Mouse (Mus musculus) ES-E14 (cell line): ENCODE measurements around the gene Elob. TPM values are rescaled to one million over a fixed set of nuclear protein-coding genes. Genes with fewer than 3 reads are reported as not detected.
A peak's percentile ranks its signal among the peaks of the same experiment; 100 is the strongest.

ENCODE experiments used
- DNase-seq: peaks from one replicate; pipeline ENCODE4 v3.0.0-alpha.2; 2013; ENCODE audit warnings: low read depth, low spot score
- H3K27ac ChIP-seq: 2 replicates; pipeline ENCODE4 v1.5.1; 2012; ENCODE audit warnings: low read depth, mild to moderate bottlenecking, low read length, moderate library complexity, mixed read lengths; ENCODE audit not compliant: poor library complexity, insufficient read depth, severe bottlenecking
- H3K36me3 ChIP-seq: 2 replicates; pipeline ENCODE4 v1.6.1; 2012; ENCODE audit warnings: mild to moderate bottlenecking, low read length, moderate library complexity, mixed read lengths; ENCODE audit not compliant: control insufficient read depth, poor library complexity, insufficient read depth, severe bottlenecking
- H3K4me1 ChIP-seq, 2 experiments: fragments of 150-350 bp in 1 of 2; sonication (generic) in 1 of 2; 2 replicates each; pipeline ENCODE4 v1.6.1; 2012; ENCODE audit warnings: low read length in 2 of 2, mild to moderate bottlenecking in 1 of 2, mixed read lengths in 1 of 2; ENCODE audit not compliant: control insufficient read depth in 2 of 2, insufficient read depth in 2 of 2, poor library complexity in 1 of 2
- H3K4me3 ChIP-seq, 2 experiments: fragments of 150-350 bp in 1 of 2; sonication (generic) in 1 of 2; 2 replicates each; pipeline ENCODE4 v1.5.1; 2012; ENCODE audit warnings: low read length in 2 of 2, low read depth in 1 of 2, mild to moderate bottlenecking in 1 of 2, mixed read lengths in 1 of 2; ENCODE audit not compliant: insufficient read depth in 1 of 2, poor library complexity in 1 of 2, severe bottlenecking in 1 of 2
- H3K9ac ChIP-seq: 2 replicates; pipeline ENCODE4 v1.6.1; 2012; ENCODE audit warnings: low read depth, mild to moderate bottlenecking, low read length, mixed read lengths; ENCODE audit not compliant: poor library complexity, insufficient read depth, severe bottlenecking
- H3K9me3 ChIP-seq: fragments of 150-350 bp; sonication (generic); 2 replicates; pipeline ENCODE4 v1.6.1; 2012; ENCODE audit warnings: low read depth, mild to moderate bottlenecking, low read length; ENCODE audit not compliant: control insufficient read depth, insufficient read depth
- CHD2 ChIP-seq: IDR thresholded peaks from 2 replicates; pipeline ENCODE4 v1.6.1; 2014; ENCODE audit warnings: mild to moderate bottlenecking, low read depth, low read length, inconsistent platforms
- HCFC1 ChIP-seq: IDR thresholded peaks from 2 replicates; pipeline ENCODE4 v1.6.1; 2012; ENCODE audit warnings: low read length, inconsistent platforms, borderline replicate concordance; ENCODE audit not compliant: insufficient read depth
- MAFK ChIP-seq: IDR thresholded peaks from 2 replicates; pipeline ENCODE4 v1.6.1; 2014; ENCODE audit warnings: mild to moderate bottlenecking, low read depth, low read length, inconsistent platforms; ENCODE audit not compliant: insufficient read depth
- ZC3H11A ChIP-seq: IDR thresholded peaks from 2 replicates; pipeline ENCODE4 v1.6.1; 2012; ENCODE audit warnings: low read depth, mild to moderate bottlenecking, inconsistent platforms, low read length, borderline replicate concordance
- ZNF384 ChIP-seq: IDR thresholded peaks from 2 replicates; pipeline ENCODE4 v1.6.1; 2012; ENCODE audit warnings: low read depth, low read length, inconsistent platforms
- in situ Hi-C, 2 experiments: fragments of 600-800 bp; cut with MboI; formaldehyde crosslinking; loops; one replicate each; pipeline ENCODE4 v1.15.1; 2025; ENCODE audit warnings: low sequenced_read_pairs in 2 of 2, inconsistent platforms in 1 of 2; ENCODE audit not compliant: unreplicated experiment in 2 of 2
- total RNA-seq: library from RNA; depleted of rRNA; stranded (reverse); fragments of 300-350 nt; gene quantifications from 2 replicates; pipeline ENCODE4 v1.2.3, GENCODE M21; 2012

Elob gene
- total RNA-seq, 1 experiment = 726 TPM

DNA sequence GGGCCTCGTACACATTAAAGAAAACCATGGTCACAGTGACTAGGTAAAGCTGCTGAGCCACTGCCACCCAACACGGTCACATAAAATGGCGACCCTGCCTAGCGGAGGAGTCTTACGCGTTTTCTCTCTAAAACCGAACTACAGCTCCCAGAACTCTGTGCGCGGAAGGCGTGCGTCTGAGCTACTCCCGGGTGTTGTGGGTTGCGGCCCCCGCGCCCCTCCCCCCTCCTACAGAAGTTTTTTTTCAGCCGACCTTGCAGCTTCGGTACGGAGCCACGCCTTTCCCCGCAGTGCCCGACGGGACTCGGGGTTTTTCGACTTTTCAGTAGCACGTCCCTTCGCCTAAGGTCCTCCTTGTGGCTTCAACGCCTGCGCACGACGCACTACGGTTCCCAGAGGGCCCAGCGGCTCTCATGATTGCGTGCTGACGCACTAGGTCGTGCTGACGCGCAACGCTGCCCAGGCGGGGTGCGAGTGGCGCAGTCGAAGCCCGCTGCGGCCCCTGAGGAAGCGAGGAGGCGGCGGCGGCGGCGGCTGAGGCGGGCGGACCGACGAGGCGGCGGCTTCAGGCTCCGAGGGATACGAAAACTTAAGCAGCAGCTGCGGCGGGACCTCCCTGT lies 26.1 kb downstream of the Elob start:
- in situ Hi-C loops = no loop called here
- no peaks in the 10 kb centered on the region for H3K9me3 ChIP-seq
- peaks cover 2% of the 10 kb centered on the region for H3K36me3 ChIP-seq
- TF ChIP-seq CHD2 (peak; percentile 66; the same call in 1 of the 2 replicates), HCFC1 (peak; percentile 93), MAFK (0 out of 2 replicates have a peak, but pooled peaks have one; percentile 49), ZC3H11A (0 out of 2 replicates have a peak, but pooled peaks have one; percentile 0), ZNF384 (peak; percentile 97)
- H3K4me3 ChIP-seq = peak overlapping the region; percentile 79 to 95
- peak; percentile 97 for DNase-seq
- peak overlapping the region; percentile 93 for H3K27ac ChIP-seq
- H3K9ac ChIP-seq = peak overlapping the region; percentile 96
- H3K4me1 ChIP-seq = peaks cover 0 to 4% of the 10 kb centered on the region in 2 experiments; a peak in 2 of 4 replicates

DNA sequence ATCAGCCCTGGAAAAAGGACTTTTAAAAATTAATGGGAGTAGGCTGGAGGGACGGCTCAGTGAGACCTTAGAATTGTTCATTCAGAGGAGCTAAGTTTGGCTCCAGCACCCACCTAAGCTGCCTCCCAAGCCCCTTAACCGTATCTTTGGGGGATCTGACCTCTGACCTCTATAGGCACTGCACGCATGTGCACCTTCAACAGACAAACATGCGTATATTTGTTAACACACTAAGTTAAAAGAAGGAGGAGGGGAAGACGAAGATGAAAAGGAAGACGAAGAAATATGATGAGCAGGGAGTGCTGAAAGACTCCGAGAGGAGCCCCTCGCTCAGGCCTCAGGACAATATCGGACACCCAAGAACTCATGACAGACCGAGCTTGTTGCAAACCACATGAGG lies 27.3 kb downstream of the Elob start:
- H3K9me3 ChIP-seq = no peaks in the 10 kb centered on the region
- no peak overlapping the region for H3K4me3 ChIP-seq
- no peak overlapping the region; the same call in 1 of the 2 replicates for H3K9ac ChIP-seq
- TF ChIP-seq ZNF384 (no peak), CHD2 (no peak), HCFC1 (no peak), ZC3H11A (no peak), MAFK (no peak)
- H3K36me3 ChIP-seq = no peaks in the 10 kb centered on the region
- H3K27ac ChIP-seq = peak overlapping the region; percentile 18; the same call in 1 of the 2 replicates
- in situ Hi-C loops = no loop called here
- peaks cover 0 to 4% of the 10 kb centered on the region in 2 experiments; a peak in 2 of 4 replicates for H3K4me1 ChIP-seq
- no peak for DNase-seq

DNA sequence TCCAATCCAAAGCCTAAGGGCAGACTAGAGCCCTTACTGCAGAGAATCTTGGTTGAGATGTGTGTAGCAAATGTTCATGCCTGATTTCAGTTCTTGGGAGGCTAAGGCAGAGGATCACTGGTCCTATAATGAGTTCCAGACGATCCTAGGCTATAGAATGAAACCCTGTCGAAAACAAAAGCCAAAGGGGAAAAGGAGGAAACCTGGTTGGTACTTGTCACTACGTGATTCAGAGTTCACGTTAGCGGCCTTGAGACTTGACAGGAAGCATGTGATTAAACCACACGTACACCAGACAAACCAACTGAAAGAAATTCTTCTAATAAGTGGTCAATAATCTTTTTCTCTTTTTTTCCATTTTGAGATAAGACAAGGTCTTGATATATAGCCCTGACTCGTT lies 31.6 kb downstream of the Elob start:
- no peak for DNase-seq
- Histone ChIP-seq H3K27ac (no peak overlapping the region), H3K9me3 (no peaks in the 10 kb centered on the region), H3K36me3 (no peaks in the 10 kb centered on the region), H3K4me1 (peaks cover 0 to 1% of the 10 kb centered on the region in 2 experiments; a peak in 1 of 4 replicates), H3K9ac (no peak overlapping the region), H3K4me3 (no peak overlapping the region)
- in situ Hi-C loops = no loop called here
- TF ChIP-seq HCFC1 = no peak

DNA sequence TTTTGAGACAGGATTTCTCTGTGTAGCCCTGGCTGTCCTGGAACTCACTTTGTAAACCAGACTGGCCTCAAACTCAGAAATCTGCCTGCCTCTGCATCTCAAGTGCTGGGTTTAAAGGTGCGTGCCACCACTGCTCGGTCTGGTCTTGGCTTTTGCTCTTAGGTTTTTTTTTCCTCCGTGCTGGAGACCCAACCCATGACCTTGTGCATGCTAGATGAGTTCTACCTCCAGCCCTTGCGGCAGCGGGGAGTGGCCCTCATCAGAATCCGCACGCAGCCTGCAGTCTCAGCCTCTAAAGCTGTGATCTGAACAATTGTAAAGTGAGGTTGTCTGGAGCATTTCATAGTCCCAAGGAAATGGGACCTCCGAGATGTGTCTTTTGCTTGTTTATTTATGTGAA lies 33.6 kb downstream of the Elob start:
- in situ Hi-C loops = no loop called here
- Histone ChIP-seq H3K9ac (no peak overlapping the region), H3K27ac (no peak overlapping the region), H3K36me3 (no peaks in the 10 kb centered on the region), H3K4me3 (no peak overlapping the region), H3K4me1 (peaks cover 0 to 7% of the 10 kb centered on the region in 2 experiments; a peak in 2 of 4 replicates), H3K9me3 (no peaks in the 10 kb centered on the region)
- no peak for DNase-seq
- TF ChIP-seq MAFK (no peak), CHD2 (no peak), ZC3H11A (no peak), ZNF384 (no peak), HCFC1 (no peak)

DNA sequence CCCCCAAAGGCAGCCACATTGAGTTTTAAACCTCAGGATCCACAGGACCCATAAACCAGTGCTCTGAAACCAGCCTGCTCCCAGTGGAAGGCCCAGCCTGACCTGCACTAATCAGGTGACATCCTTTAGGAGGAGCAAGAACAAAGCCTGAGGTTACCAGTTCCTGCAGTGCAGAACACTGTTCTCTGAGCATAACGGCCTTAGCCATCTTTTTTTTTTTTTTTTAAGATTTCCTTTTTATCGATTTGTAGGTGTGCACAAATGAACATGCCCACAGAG lies 37.9 kb downstream of the Elob start:
- Histone ChIP-seq H3K36me3 (no peaks in the 10 kb centered on the region), H3K4me3 (no peak overlapping the region), H3K4me1 (peaks cover 2 to 10% of the 10 kb centered on the region in 2 experiments; a peak in 3 of 4 replicates), H3K9me3 (no peaks in the 10 kb centered on the region), H3K9ac (no peak overlapping the region), H3K27ac (no peak overlapping the region)
- DNase-seq = no peak
- in situ Hi-C loops = no loop called here
- no peak for TF ChIP-seq HCFC1
- no peak for TF ChIP-seq MAFK
- TF ChIP-seq ZC3H11A = no peak
- TF ChIP-seq ZNF384 = no peak
